Mouse (Mus musculus): ENCODE results near the gene Igfbp2.

The Igfbp2 gene

DNA sequence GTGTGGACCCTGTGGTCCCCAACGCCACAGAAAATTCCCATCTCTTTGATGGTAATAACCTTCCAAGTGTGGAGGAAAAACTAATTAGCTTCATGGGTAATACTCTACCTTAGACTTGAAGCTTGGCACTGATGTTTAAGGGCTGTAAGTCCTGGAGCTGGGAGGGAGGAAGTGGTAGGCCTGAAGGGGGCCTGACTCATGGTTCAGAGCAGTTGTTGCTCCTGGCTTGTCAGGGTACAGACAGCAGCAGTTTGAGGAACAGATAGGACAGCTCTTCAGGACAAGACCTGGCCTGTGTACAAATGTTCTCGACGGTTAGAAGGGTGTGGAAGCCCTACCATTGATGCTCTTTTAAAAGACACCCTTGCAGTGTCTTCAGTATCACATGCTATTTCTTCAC lies 8.7 kb upstream of the Igfbp2 start:
- DNase-seq: no peak

DNA sequence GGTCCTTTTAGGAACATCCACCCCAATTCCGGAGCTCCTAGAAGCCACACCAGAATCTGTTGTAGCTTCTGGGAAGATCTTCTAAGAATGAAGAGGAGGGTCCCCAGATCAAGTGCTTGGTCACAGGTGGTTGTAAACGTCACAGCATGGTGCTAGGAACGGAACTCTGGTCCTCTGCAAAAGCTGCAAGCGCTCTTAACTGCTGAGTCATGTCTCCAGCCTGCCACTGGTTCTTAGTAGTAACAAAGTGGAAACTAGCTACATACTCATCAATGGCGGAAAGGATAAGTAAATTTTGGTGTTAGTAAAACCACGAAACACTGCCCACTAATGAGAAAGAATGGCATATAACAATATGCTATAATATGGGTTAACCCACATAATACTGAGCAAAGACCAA lies 4.3 kb upstream of the Igfbp2 start:
- no peak for DNase-seq

DNA sequence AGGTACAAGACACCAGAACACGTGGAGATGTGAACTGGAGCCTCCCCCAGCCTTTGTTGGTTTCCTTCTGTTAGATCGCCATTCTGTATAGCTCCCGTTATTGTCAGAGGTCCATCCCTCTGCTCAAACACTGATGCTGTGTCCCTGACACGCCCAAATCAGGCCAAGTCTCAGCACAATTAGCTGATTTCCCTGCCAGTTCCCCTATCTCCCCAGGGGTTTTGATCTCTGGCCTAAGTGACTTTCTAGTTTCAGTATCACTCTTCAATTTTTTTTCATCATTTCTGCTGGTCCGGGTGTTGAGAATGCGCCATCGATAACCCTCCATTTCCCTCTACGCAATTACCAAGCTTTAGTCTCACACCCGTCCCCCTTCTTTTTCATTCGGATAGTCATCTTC lies 1.4 kb upstream of the Igfbp2 start:
- DNase-seq: no peak

DNA sequence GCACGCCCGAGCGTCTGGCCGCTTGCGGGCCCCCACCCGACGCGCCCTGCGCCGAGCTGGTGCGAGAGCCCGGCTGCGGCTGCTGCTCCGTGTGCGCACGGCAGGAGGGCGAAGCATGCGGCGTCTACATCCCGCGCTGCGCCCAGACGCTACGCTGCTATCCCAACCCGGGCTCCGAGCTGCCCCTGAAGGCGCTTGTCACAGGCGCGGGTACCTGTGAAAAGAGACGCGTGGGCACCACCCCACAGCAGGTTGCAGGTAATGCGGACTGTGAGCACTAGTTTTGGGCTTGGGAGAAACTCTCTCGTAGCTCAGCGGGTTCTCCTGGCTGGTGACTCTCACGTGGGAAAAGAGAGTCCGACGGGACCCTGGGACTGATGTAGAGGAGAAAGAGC lies 401 bp downstream of the Igfbp2 start:
- no peak for DNase-seq

DNA sequence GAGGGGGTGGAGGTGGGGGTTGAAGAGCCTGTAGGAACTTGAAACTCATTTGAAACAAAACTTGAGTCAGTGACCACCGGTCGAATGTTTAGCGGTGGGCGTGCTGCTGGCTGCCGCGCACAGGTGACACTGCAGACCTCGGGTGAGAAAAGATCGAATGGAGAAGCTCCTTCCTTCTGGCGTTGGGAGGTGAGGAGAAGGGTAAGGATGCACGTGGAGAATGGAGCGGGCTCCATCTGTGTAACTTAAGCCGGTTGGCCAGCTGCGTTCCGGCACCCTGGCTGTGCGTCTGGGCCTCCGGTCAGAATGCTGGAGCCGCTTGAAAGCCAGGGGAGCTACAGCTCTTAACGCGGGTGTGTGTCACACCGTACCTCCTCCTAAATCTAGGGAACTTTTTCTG lies 983 bp downstream of the Igfbp2 start:
- DNase-seq: no peak

DNA sequence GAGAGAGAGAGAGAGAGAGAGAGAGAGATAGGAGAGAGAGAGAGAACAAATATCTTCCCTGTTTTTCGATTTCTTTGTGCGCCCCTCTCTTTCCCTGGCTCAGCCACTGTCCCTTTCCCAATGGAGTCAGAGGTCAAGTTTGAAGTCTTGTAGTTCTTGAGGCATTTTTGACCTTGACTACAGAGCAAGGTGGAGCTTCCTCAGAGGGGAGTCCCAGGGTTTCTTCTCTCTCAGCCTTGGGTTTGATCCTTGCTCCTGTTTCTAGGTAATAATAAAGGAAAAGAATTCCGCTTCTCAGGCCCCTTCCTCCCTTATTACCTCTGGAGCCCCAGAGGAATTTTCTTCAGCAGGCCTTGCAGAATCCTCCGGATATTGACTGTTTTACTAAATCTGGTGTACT lies 1.6 kb downstream of the Igfbp2 start:
- DNase-seq: no peak

DNA sequence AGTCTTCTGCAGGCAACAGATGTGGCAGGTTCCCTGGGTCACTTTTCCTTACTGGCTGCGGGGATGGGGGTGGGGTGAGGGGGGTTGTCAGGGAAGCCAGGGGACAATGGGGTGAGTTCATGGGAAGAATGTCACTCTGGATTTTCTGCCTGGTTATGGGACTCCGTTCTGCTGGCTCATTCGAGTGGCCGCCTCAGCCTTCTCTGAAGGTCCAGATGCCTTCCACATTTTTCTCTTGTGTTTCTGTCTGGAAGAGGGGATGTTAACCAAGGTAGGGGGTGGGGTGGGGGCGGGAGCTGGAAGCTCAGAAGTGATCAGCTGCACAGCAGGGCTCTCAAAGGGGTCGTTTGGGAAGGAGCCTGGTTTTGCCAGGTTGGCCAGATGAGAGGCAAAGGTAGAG lies 2.1 kb downstream of the Igfbp2 start:
- DNase-seq: no peak

DNA sequence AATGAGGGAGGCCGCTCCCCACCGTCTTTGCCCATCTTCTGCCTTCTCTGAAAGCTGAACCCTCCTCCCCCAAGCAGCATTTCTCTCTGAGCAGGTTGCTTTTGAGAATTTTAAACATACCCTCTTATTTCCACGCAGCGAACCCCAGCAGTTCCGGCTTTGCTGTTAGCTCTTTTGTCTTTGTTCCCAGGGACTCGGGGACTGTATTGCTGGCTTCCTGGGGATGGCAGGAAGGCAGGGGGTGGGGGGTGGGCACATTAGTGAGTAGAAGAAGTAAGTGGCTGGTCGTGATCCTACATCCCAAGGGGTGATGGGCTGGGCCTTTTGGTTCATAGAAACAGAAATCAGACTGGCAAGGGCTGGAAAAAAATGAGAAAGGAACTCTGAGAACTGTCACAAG lies 2.6 kb downstream of the Igfbp2 start:
- no peak for DNase-seq

DNA sequence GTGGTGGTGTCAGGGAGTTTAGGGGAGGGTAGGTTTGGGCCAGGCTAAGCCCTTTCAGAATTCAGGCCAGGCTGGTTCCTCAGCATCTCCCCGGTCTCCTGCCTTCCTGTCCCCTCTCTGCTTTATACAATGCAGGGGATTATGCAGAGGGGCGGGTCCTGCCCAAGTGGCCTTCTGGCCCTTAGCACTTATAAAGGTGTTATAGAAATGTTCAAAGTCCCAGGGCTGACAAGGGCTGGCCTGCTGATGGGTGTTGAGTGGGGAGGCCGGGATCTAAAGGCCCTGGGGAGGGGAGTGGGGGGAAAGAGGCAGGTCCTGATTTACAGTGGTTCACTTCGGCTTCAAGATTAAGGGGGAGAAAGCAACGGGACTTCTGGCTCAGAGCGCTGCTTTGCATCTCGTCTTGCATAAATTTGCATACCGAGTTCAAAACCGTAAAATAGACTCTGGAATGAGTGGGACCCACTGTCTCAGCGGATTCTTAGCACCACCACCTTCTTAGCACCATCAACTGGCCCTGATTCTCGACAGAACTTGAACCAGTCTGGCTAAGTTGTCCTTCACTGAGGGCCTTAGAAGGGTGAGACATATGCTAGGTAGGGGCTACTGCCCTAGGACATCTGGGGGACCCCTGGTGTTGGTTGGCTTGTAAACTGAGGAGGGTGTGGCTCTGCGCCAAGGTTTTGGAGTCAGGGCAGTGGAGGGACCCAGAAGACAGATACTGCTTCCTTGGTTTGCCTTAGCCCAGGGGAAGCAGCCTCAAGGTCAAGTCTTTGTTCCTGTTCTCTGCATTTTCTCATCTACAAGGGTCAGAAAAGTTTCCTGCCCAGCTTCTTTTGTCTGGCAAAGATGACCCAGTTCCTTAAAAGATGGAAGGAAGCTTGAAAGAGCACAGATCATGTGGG lies 3.4 kb downstream of the Igfbp2 start:
- no peak for DNase-seq

DNA sequence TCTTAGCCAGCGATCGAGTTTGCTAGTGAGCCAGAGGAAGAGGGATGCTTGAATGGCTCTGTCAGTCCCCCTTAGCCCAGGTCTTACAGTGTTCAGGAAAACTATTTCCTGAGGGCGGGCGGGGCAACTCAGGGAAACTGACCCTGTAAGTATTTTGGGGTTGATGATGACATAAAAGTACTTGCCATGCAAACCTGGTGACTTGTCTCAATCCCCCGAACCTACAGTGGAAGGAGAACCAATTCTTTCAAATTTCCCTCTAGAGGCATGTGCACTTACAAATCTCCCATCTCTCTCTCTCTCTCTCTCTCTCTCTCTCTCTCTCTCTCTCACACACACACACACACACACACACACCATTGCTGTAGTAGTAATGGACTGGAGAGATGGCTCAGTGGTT lies 4.5 kb downstream of the Igfbp2 start:
- no peak for DNase-seq

DNA sequence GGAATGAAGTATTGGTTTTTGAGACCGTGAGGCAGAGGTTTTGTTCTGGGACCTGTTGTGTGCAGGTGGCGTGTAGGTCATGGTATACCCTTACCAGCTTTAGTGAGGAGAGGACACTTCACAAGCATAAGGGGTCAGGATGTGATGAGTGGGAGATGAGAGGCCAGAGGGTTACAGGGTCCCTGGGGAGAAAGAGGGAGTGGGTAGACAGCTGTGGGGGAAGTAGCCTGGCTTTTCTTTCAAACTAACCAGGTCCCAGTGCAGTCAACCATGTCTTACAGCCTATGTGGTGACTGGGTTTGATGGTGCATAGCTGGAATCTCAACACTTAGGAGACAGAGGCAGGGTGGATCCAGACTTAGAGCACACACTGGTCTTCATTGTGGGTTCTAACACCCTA lies 6.2 kb downstream of the Igfbp2 start:
- DNase-seq: no peak

DNA sequence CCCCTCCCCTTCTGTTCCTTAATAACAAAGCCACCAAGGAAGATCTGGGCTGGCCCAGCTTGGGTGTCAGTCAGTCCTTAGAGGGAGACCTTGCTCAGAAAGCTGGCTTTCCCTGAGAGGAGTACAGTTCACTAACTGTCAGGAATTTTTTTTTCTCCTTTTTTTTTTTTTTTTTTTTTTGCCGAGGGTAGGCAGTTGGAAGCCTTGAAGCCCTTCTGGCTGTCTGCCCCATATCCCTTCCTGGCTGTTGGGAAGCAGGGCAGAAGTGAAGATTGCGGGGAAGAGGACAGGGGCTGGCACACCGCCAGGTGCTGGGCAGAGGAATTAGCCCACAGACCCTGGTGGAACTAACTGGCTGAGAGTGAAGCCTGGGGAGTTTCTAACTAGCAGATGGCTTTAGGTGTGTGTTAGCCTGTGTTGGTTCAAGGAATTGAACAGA lies 8.4 kb downstream of the Igfbp2 start:
- no peak for DNase-seq

DNA sequence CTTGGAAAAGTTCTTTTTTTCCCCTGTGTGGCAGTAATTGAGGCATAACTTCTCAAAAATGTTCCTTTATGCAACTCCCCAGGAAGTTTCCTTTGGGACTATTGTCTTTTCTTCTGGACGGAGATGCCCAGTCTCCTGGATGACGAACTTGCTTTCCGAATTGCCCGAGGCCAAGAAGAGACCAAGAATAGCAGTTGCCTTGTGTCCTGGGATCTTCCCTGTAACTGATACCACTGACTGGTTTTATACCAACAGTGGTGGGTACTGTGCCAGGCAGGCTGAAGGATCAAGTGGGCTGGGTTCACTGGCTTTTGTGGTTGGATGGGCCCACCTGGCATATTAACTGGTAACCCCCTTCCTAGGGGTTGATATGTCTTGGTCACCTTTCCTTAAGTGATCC lies 9.3 kb downstream of the Igfbp2 start:
- DNase-seq: no peak

DNA sequence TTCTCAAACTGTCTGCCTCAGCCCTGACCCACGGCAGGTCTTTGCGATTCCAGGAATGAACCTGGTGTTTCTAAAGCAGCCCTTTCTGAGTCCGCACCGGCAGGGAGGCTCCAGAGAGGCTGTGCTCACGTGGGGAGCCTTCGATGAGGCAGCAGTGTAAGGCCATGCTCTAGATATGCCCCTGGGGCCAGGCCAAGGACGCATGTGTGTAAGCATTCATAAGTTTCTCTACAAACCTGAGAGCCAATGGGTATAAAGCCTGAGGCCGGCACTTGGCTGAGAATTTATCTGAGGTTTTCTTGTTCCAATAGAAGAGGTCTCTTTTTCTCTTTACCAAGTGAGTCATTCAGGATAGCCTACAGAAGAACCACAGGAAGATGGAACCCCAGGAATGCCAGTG lies 15.1 kb downstream of the Igfbp2 start:
- no peak for DNase-seq

DNA sequence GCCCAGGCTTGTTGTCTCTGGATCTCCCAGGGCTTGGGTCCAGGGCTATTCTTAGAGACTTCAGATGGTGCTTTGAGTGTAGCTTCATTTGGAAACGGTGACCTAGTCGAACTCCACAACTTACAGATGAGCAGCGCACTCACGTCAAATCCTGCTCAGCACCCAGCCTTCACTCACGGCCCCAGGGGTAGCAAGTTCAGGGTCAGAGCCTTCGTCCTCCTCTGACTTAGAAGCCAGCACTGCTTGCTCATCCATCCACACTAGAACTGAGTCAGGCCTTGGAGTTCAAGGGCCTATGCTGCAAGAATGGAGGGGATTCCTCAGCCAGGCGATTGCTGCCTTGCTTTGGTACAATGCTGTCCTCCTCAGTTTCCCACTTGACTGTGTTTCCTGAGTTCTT lies 15.5 kb downstream of the Igfbp2 start:
- no peak for DNase-seq

DNA sequence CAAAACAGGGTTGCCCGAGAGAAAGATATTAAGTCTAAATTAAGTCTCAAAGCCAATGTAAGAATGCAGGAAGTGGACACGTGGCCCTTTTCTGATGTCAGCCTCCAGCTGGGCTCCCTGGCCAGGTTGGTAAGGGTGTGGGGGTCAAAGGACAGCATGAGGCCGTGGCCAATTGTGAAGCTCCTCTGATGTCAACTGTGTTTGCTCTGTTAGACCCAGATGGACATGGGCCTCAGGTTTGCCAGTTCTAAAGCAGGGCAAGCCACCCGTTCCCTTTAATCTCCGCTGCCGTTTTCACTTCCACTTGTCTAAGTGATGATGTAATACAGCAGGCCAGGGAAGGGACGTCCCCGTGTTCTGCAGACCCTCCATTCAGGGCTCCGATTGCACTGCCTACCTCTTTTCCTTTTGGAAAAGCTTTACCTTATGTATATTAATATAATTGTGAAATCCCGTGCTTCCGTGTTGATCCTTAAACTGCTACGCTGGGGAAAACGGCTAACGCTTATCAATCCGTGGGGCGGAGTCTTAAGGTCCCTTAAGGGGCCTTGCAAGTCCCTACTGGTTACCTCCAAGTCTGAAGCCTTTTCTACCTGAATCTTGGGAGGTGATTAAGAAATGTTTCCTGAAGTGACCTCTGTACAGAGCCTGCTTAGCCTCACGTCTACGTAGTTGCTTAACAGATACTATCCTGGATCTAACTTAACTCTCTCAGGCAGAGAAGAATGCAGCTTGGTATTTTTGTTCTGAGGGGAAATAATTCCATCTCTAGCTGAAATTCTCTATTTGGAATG lies 18.6 kb downstream of the Igfbp2 start:
- DNase-seq: no peak

DNA sequence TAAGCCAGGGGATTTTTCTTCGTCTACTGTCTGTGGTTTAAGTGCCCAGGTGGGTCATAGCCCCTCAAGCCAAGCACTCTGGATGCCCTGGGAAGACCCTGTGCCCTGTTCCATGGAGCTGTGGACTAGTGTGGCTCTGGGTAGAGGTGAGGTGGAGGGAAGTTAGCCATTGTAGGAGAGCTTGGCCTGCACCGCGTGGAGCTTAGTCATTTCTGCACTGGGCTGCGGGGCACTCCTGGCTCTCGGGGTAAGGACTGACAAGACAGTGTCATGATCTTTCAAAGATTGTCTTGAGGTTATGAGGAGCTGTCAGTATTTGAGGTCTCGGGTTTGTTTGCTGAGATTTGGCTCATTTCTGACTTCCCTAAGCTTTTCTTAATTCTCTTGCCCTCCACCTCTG lies 20.4 kb downstream of the Igfbp2 start:
- no peak for DNase-seq

DNA sequence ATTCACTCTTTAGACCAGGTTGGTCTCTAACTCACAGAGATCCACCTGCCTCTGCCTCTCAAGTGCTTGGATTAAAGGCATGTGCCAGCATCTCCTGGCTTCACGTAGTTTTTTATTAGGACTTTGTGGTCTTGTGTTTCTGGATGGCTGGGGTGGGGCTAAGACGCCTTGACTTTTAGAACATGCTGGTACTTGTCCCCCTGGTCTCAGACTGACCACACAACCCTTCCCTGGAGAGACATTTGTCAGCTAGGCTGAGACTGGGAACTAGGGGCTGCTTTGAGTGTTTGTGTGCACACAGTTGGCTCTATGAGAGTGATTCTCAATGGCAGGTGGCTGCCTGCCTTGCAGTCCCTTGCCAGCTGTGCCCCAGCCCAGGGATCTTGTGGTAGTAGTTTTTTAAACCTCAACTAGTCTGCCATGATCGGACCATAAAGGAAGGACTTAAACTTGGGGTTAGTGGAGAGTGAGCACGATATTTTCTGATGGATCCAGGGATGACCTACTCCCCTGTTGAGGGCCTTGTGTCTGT lies 23.6 kb downstream of the Igfbp2 start:
- DNase-seq: no peak

DNA sequence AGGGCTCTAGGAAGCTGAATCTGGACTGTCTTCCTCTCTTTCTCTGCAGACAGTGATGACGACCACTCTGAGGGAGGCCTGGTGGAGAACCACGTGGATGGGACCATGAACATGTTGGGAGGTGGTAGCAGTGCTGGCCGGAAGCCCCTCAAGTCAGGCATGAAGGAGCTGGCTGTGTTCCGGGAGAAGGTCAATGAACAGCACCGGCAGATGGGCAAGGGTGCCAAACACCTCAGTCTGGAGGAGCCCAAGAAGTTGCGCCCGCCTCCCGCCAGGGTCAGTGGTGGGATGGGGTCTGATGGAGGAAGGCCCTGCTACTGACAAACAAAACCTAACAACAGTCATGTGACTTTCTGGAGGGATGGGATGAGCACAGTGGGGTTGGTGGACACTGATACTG lies 24.7 kb downstream of the Igfbp2 start:
- no peak for DNase-seq

DNA sequence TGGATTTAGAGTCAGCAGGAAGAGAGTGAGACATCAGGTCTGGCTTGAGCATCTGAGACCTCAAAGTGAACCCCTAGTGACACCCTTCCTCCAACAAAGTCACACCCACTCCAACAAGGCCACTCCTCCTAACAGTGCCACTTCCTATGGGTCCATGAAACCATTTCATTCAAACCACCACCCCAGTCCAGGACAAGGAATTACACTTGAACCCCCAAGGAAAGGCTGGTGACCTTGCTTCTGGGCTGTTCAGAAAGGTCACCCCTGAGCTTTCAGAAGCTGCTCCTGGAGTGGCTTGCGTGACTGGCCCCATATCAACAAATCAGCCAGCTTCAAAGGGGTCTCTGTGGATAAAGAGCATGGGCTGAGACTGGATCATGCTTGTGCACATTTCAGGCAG lies 29.5 kb downstream of the Igfbp2 start:
- DNase-seq: no peak

DNA sequence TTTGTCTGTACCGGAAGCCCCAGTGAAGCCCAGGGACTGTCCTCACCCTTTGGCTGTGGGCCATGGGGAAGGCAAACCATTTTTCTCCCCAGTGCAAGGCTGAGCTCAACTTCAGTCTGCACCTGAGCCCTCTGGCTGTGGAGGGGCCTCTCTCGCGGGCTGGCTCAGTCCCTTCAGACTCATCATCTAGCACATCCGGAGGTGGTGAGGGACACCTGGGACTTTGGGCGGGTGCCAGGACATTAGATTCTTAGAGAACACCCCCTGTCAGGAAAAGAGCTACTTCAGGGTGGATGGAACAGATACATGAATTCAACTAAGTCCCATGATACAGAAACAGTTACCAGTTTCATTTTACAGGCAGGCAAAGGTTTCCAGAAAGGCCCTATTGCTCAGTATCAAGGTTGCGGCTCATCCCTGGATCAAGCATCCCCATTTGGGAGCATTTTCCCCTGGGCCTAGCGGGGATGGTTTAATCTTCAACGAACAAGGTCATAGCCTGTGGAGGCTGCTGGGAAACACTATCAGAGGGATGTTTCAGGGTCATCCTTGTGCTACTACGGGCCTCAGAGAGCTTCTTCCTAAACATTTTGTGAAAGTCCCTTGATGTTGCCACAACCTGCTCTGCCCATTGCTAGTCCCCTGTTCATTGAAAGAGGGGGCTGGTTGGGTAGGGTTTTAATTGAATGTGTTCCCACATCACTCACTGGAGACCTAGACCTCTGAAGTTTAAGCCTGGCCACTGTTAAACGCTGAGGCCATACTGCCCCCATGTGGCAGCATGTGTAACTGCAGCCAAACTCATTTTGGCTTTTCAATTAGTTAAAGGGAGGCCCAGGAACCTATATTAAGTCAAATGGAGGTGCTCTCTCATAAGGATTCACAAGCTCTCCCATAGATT lies 30.3 kb downstream of the Igfbp2 start:
- DNase-seq: peak; percentile 53

DNA sequence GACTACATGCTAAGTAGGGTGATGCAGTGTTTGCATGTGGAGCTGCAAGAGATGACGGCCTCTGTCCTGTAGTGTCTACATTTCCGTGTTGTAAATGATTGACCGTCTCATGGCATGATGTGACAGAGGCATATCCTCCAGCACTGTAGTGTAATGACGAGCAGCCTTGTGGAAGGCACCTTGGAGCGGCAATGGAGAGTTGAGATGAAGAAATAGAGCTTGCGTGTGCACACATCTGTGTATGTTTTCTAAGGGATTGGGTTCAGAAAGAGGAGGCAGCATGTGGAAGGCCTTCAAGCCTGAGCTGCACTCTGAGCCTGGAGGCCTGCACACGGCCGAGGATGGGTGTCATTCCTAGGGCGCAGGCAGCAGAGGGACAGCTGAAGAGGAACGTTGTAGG lies 31.4 kb downstream of the Igfbp2 start:
- no peak for DNase-seq
